Mouse (Mus musculus) right cerebral cortex, postnatal 4 days (tissue): ENCODE measurements around the gene Ddx54.

ENCODE experiments used
- DNase-seq: peaks from one replicate; pipeline ENCODE4 v3.0.0-alpha.2; 2022

The Ddx54 gene

GRCm38 (mm10) chr5:120612822-120613604 lies 474 bp downstream of the Ddx54 start:
- DNase-seq: peak; percentile 100

- DNase-seq: peak; percentile 65
Measured at GRCm38 (mm10) chr5:120615903-120616302, 3.4 kb downstream of the Ddx54 start.

GRCm38 (mm10) chr5:120618778-120619177 lies 6.2 kb downstream of the Ddx54 start:
- DNase-seq: no peak

- DNase-seq: peak; percentile 85
Measured at GRCm38 (mm10) chr5:120619201-120619600, 6.7 kb downstream of the Ddx54 start.

- DNase-seq: peak; percentile 92
Measured at GRCm38 (mm10) chr5:120620375-120621077, 8.0 kb downstream of the Ddx54 start.

- no peak for DNase-seq
Measured at GRCm38 (mm10) chr5:120621078-120621765, 8.7 kb downstream of the Ddx54 start.

- DNase-seq: no peak
Measured at GRCm38 (mm10) chr5:120621846-120622197, 9.3 kb downstream of the Ddx54 start.

- no peak for DNase-seq
Measured at GRCm38 (mm10) chr5:120622198-120622851, 9.8 kb downstream of the Ddx54 start.

GRCm38 (mm10) chr5:120624427-120624826 lies 11.9 kb downstream of the Ddx54 start:
- no peak for DNase-seq

GRCm38 (mm10) chr5:120626399-120626798 lies 13.9 kb downstream of the Ddx54 start:
- DNase-seq: no peak

- DNase-seq: no peak
Measured at GRCm38 (mm10) chr5:120627515-120628300, 15.2 kb downstream of the Ddx54 start.

GRCm38 (mm10) chr5:120628624-120629023 lies 16.1 kb downstream of the Ddx54 start:
- no peak for DNase-seq

- no peak for DNase-seq
Measured at GRCm38 (mm10) chr5:120631128-120631527, 18.6 kb downstream of the Ddx54 start.

GRCm38 (mm10) chr5:120631892-120632291 lies 19.4 kb downstream of the Ddx54 start:
- no peak for DNase-seq

- DNase-seq: no peak
Measured at GRCm38 (mm10) chr5:120634131-120634530, 21.6 kb downstream of the Ddx54 start, which contains the start of gene Cfap73. Cfap73 (minus strand) TSS chr5:120634235.

- DNase-seq: no peak
Measured at GRCm38 (mm10) chr5:120634860-120635259, 22.3 kb downstream of the Ddx54 start.

- no peak for DNase-seq
Measured at GRCm38 (mm10) chr5:120635633-120636032, 23.1 kb downstream of the Ddx54 start.

- no peak for DNase-seq
Measured at GRCm38 (mm10) chr5:120640094-120640493, 27.6 kb downstream of the Ddx54 start.

- DNase-seq: no peak
Measured at GRCm38 (mm10) chr5:120643365-120644085, 31.0 kb downstream of the Ddx54 start.

- no peak for DNase-seq
Measured at GRCm38 (mm10) chr5:120644227-120644626, 31.7 kb downstream of the Ddx54 start.

- DNase-seq: no peak
Measured at GRCm38 (mm10) chr5:120645851-120646250, 33.3 kb downstream of the Ddx54 start.

- DNase-seq: no peak
Measured at GRCm38 (mm10) chr5:120647361-120647760, 34.8 kb downstream of the Ddx54 start.
